Comparison of ENCODE assay signal across 13 mouse cellular contexts in genomic region chr11:99060435-99060834, GRCm38 (mm10). TPM values are rescaled to one million over a fixed set of nuclear protein-coding genes. Genes with fewer than 3 reads are reported as not detected.
DNase-seq lines count a peak whose midpoint lies in the region; ATAC-seq lines count a peak whose summit lies in the region.
"Had no signal": no experiment of that assay in that cellular context is flagged by ENCODE, and none has a peak within 500 bp of the region (broad histone marks: within the 10 kb centered on the region; RNA-seq: fewer than 3 reads in every experiment).

No protein-coding gene starts in this region.

- no peak overlapping the region for H3K4me2 ChIP-seq in limb, embryonic 11.5 days (ENCODE audit: low read depth, severe bottlenecking)
- H3K4me2 ChIP-seq: forebrain, embryonic 12.5 days; hindbrain, embryonic 13.5 days; liver, embryonic 15.5 days had no signal

- DNase-seq in gastrocnemius, postnatal 10 days, result peak; percentile 62
- DNase-seq in gastrocnemius, postnatal 36 days, result no peak
- DNase-seq in kidney, postnatal 25 days, result peak; percentile 49 to 75
- DNase-seq in kidney, adult 18-20 months, result no peak
- DNase-seq in adrenal gland, postnatal 25 days, result peak; percentile 14
- no peak for DNase-seq in limb, embryonic 11.5 days (ENCODE audit: low spot score)
- no peak for DNase-seq in layer of hippocampus, adult 18-20 months (ENCODE audit: low spot score in 2 of 2)

- peak overlapping the region; percentile 58; the same call in 1 of the 2 replicates for H3K27ac ChIP-seq in limb, embryonic 11.5 days (replicated peaks; ENCODE audit: low read depth, low read length)
- H3K27ac ChIP-seq: forebrain, embryonic 12.5 days; hindbrain, embryonic 13.5 days; liver, embryonic 15.5 days had no signal

- no peaks in the 10 kb centered on the region for H3K9me3 ChIP-seq in limb, embryonic 11.5 days (ENCODE audit: control insufficient read depth, low read length)
- H3K9me3 ChIP-seq: forebrain, embryonic 12.5 days; liver, embryonic 15.5 days had no signal

- no peak overlapping the region for H3K4me3 ChIP-seq in limb, embryonic 11.5 days (ENCODE audit: low read depth, low read length)
- H3K4me3 ChIP-seq: forebrain, embryonic 12.5 days; hindbrain, embryonic 13.5 days; liver, embryonic 15.5 days had no signal

- no peaks in the 10 kb centered on the region for H3K36me3 ChIP-seq in limb, embryonic 11.5 days (ENCODE audit: control insufficient read depth, insufficient read depth, low read length)
- H3K36me3 ChIP-seq: forebrain, embryonic 12.5 days; hindbrain, embryonic 13.5 days; liver, embryonic 15.5 days had no signal

- WGBS in limb, embryonic 11.5 days, result 87% methylated on average over 3 of the region's 3 CpGs

- intact Hi-C loops in gastrocnemius, postnatal 36 days (cut with DNase I), result no loop called here

- H3K9ac ChIP-seq in limb, embryonic 11.5 days (ENCODE audit: low read length), result no peak overlapping the region
- H3K9ac ChIP-seq: forebrain, embryonic 12.5 days; hindbrain, embryonic 13.5 days; liver, embryonic 15.5 days had no signal

- peaks cover 30% of the 10 kb centered on the region for H3K4me1 ChIP-seq in limb, embryonic 11.5 days (ENCODE audit: control insufficient read depth, insufficient read depth, low read length)

- no peak for ATAC-seq in limb, embryonic 11.5 days (ENCODE audit: insufficient number of reproducible peaks, low FRiP score, low TSS enrichment, low read depth)
- no peak for ATAC-seq in megakaryocyte progenitor cell, adult 5-6 weeks (replicated peaks; ENCODE audit: poor library complexity)

- no peaks in the 10 kb centered on the region for H3K27me3 ChIP-seq in limb, embryonic 11.5 days (ENCODE audit: control insufficient read depth, insufficient read depth, low read length)
- H3K27me3 ChIP-seq: forebrain, embryonic 12.5 days; liver, embryonic 15.5 days had no signal

RNA-seq across cellular contexts. Expression of gene Igfbp4, which starts 19.4 kb away (rescaled TPM):
- 100 to 1,000 TPM; 172 to 198 TPM for total RNA-seq in gastrocnemius, postnatal 10 days (2021)
- total RNA-seq in gastrocnemius, postnatal 36 days (2021), result 10 to 100 TPM; 32.0 to 41.9 TPM
- 50.5 and 61.1 TPM in 2 replicates for total RNA-seq in adrenal gland, postnatal 25 days (2021)
- polyA plus RNA-seq in limb, embryonic 11.5 days (2014; fragmentation: Nextera tagmentation; extraction: Ambion mirVana), result 799 and 884 TPM in 2 replicates
- 188 and 211 TPM in 2 replicates for total RNA-seq in megakaryocyte progenitor cell, adult 5-6 weeks (2015)
- total RNA-seq in megakaryocyte progenitor cell, adult 5-6 weeks (2017), result 327 and 329 TPM in 2 replicates
- total RNA-seq in layer of hippocampus, adult 18-20 months (2021), result 10 to 100 TPM; 74.6 to 94.0 TPM

RNA-seq across cellular contexts. Expression of gene Tns4, which starts 28.7 kb away (rescaled TPM):
- not detected for total RNA-seq in gastrocnemius, postnatal 10 days (2021)
- not detected for total RNA-seq in gastrocnemius, postnatal 36 days (2021)
- total RNA-seq in adrenal gland, postnatal 25 days (2021), result 0.12 TPM in 1 of 2 replicates, not detected in the other
- 1.2 and 1.6 TPM in 2 replicates for polyA plus RNA-seq in limb, embryonic 11.5 days (2014; fragmentation: Nextera tagmentation; extraction: Ambion mirVana)
- total RNA-seq in megakaryocyte progenitor cell, adult 5-6 weeks (2015), result 2.1 and 2.4 TPM in 2 replicates
- total RNA-seq in megakaryocyte progenitor cell, adult 5-6 weeks (2017), result 1.4 and 1.8 TPM in 2 replicates
- under 1 TPM; 0.08 to 0.32 TPM for total RNA-seq in layer of hippocampus, adult 18-20 months (2021)
- total RNA-seq: gastrocnemius, adult 8-10 months; megakaryocyte-erythroid progenitor cell, adult 5-6 weeks had no signal

RNA-seq across cellular contexts. Expression of gene Top2a, which starts 36.4 kb away (rescaled TPM):
- 10 to 100 TPM; 33.9 to 43.9 TPM for total RNA-seq in gastrocnemius, postnatal 10 days (2021)
- 1 to 10 TPM; 2.9 to 4.5 TPM for total RNA-seq in gastrocnemius, postnatal 36 days (2021)
- 28.2 and 39.3 TPM in 2 replicates for total RNA-seq in adrenal gland, postnatal 25 days (2021)
- polyA plus RNA-seq in limb, embryonic 11.5 days (2014; fragmentation: Nextera tagmentation; extraction: Ambion mirVana), result 422 and 448 TPM in 2 replicates
- total RNA-seq in megakaryocyte progenitor cell, adult 5-6 weeks (2015), result 284 and 285 TPM in 2 replicates
- 584 and 646 TPM in 2 replicates for total RNA-seq in megakaryocyte progenitor cell, adult 5-6 weeks (2017)
- total RNA-seq in layer of hippocampus, adult 18-20 months (2021), result under 1 TPM; 0.52 to 0.96 TPM

Comparison
In these comparisons a context has a peak if more than half of its experiments do, and no peak if none do; other contexts are left out.
1. DNase-seq: peak in gastrocnemius, postnatal 10 days (single experiment), kidney, postnatal 25 days (2 of 2) and adrenal gland, postnatal 25 days (single experiment); none in gastrocnemius, postnatal 36 days (0 of 2), kidney, adult 18-20 months (single experiment), limb, embryonic 11.5 days (single experiment) and layer of hippocampus, adult 18-20 months (0 of 2).